Mouse (Mus musculus) olfactory bulb, adult 2 months (tissue): ENCODE data around the gene Ifi214.
"Not testable (repeated sequence)": the region's sequence is repeated elsewhere in the genome, so short reads cannot be mapped to it uniquely, and the experiment has no call there.

Experiments
- CTCF ChIP-seq: fragments of 200-500 bp; IDR thresholded peaks from 2 replicates; pipeline ENCODE4 v1.5.1; 2012; ENCODE audit warnings: low read depth, mild to moderate bottlenecking, low read length, moderate library complexity; ENCODE audit not compliant: insufficient read depth
- POLR2A ChIP-seq: fragments of 200-500 bp; IDR thresholded peaks from 2 replicates; pipeline ENCODE4 v1.6.1; 2012; ENCODE audit warnings: mild to moderate bottlenecking, low read depth, low read length, moderate library complexity; ENCODE audit not compliant: insufficient read depth

GRCm38 (mm10) chr1:173480399-173481181 is 55.2 kb downstream of the Ifi214 start:
- not testable (repeated sequence) for TF ChIP-seq CTCF, POLR2A
